Mouse (Mus musculus): ENCODE measurements around the gene Adgrl3. TPM values are rescaled to one million over a fixed set of nuclear protein-coding genes. Genes with fewer than 3 reads are reported as not detected.

Gene Adgrl3
- total RNA-seq, 2 experiments from 2014 or later: not detected

- no peak for ATAC-seq (replicated peaks; ENCODE audit: poor library complexity, severe bottlenecking)
Observed at GRCm38 (mm10) chr5:81218500-81219057, 198.6 kb downstream of the Adgrl3 start.

- ATAC-seq (replicated peaks; ENCODE audit: poor library complexity, severe bottlenecking): no peak
Observed at GRCm38 (mm10) chr5:81224465-81224864, 204.5 kb downstream of the Adgrl3 start.

DNA sequence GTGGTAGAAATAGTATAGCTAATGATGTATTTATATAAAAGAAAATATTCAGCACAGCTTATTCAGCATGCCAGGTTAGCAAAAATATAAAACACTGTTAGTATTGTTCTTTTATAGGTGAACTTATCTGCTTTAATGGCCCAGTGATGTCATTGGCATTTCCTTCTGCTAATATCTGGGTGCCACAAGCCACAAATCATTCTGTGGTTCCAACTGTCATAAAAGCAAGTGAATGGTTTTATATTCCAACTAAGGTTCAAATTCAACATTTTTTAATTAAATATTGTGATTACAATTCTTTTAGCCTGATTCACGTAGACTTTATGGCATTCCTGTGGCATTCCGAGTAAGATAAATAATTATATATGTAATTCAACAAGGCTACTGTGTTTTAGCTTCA lies 205.5 kb downstream of the Adgrl3 start:
- no peak for ATAC-seq (replicated peaks; ENCODE audit: poor library complexity, severe bottlenecking)

- ATAC-seq (replicated peaks; ENCODE audit: poor library complexity, severe bottlenecking): no peak
Observed at GRCm38 (mm10) chr5:81227256-81227655, 207.3 kb downstream of the Adgrl3 start.

- ATAC-seq (replicated peaks; ENCODE audit: poor library complexity, severe bottlenecking): no peak
Observed at GRCm38 (mm10) chr5:81248724-81249123, 228.8 kb downstream of the Adgrl3 start.

DNA sequence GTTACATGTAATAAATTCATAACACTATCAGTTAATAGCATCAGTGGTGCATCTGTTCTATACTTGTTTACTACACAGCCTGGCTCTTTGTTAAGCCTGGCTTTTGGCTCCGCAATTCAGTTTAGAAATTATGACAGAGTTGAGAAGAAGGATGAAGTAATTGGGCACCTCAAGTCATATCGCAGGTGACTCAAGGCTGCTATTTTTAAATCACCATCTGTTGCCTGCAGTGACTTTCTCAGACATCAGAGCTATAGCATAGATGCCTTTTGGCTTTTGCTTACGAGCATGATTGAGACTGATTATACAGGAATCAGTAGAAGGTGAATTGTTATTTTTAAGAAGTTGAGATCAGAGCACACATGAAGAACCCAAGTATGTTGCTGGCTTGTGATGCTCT lies 236.2 kb downstream of the Adgrl3 start:
- ATAC-seq (replicated peaks; ENCODE audit: poor library complexity, severe bottlenecking): no peak

- ATAC-seq (replicated peaks; ENCODE audit: poor library complexity, severe bottlenecking): no peak
Observed at GRCm38 (mm10) chr5:81269689-81270088, 249.8 kb downstream of the Adgrl3 start.

DNA sequence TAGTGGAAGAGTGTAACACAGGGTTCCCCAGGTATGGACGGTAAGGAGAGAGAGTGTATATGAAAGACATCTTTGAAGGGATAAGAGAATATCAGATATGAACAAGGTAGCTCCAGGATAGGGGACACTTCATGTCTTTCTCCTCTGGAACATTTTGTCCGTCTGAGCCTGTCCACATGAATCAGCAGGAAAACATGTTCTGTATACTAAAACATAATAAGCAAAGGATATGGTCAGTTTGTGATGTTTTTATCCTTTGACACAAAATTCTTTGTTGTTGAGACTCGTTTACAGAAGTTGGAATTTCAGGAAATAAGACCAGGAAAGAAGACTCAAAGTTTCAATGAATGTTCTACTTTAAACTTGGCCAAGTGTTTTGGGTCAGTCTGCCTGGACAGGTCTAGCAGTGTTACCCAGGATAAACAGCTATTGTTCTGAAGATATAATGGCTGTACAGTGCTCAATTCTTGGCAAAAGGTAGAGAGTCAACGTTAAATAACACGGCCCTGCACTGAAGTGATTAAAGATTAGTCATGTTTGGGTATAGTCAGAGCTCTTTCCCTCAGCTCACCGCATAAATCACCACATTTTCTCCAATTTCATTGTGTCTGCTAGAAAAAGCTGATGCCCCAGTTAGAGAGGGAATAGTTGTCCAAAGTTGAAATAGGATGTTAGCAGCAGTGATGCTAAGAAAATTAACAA lies 255.6 kb downstream of the Adgrl3 start:
- no peak for ATAC-seq (replicated peaks; ENCODE audit: poor library complexity, severe bottlenecking)

GRCm38 (mm10) chr5:81279246-81279645 lies 259.3 kb downstream of the Adgrl3 start:
- ATAC-seq (replicated peaks; ENCODE audit: poor library complexity, severe bottlenecking): no peak

DNA sequence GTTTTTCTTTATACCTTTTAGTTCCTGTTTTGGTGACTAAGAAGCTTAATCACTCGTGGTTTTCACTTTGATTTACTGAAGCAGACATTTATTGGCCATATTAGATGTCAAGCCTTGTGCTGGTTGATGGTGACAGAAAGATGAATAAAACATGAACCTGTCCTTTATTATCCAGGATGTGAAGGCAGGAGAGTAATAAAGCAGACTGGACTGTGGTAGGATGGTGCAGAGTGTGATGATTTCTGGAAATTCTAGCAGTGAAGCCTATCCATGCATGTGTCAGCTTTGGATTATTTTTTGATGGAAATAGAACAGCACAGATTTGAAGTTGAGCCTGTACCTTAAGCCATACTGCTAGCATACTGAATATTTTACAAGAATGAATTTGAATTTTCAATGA lies 265.7 kb downstream of the Adgrl3 start:
- no peak for ATAC-seq (replicated peaks; ENCODE audit: poor library complexity, severe bottlenecking)

DNA sequence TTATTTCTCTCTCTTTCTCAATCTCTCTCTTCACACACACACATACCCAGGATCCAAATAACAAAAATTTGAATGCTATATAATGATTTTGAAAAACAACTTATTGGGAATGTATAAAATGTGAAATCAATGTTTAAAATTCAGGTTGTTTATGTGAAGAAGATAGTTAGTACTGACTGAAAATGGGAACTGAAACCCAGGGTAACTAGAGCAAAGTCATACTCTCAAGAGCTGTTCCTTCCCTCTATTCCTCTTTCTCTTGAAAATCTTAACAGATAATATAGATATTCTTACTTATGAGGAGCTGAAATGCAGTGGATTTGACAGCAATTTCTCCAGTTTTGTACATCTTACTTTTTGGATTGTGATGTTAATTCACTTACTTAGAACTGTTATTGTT lies 281.9 kb downstream of the Adgrl3 start:
- ATAC-seq (replicated peaks; ENCODE audit: poor library complexity, severe bottlenecking): no peak

GRCm38 (mm10) chr5:81317406-81318112 lies 297.6 kb downstream of the Adgrl3 start:
- no peak for ATAC-seq (replicated peaks; ENCODE audit: poor library complexity, severe bottlenecking)

DNA sequence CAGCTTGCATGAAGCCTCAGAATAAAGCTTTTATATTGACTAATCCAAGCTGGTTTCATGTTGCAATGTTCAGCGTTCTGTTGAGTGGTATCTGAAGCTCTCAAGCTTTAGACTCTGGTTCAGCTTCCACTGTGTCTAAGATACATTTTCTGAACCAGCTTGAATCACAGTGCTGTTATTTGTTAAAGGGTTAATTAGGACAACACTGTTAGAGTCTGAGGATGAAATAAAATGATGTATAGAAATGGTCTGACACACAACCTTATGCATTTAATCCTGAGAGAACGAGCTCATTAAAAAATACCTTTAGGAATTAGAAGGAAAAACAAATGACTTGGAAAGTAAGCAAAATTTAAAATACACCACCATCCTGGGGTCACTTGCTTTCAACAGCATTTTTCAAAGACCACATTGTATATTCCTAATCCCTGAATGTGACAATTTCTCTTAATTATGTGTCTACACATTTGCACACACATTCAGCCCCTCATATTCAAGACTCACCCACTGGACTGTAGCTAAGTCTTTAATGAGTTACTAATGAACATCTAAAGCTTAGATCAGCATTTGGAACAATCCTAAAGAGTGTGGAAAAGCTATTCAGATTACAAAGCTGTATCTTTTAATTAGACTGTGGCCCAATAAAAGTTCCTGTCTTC lies 301.5 kb downstream of the Adgrl3 start:
- ATAC-seq (replicated peaks; ENCODE audit: poor library complexity, severe bottlenecking): no peak

GRCm38 (mm10) chr5:81322064-81322463 lies 302.1 kb downstream of the Adgrl3 start:
- no peak for ATAC-seq (replicated peaks; ENCODE audit: poor library complexity, severe bottlenecking)

DNA sequence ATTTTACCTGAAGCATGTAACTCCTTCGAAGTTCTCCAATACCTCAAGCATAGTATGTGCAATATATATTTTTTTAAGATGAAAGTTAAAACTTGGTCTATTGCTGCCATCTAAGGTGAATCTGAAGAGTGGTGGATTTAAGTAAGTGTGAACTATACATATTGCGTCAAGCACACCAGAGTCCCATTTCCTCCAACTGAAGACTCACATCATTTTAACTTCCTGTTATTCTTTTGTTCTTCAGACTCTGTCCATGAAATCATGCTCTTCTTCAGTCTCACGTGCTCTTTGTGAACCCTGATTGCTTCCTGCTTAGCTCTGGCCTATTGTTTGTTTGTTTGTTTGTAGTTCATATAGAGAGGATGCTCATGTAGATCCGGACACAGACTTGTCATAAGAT lies 307.0 kb downstream of the Adgrl3 start:
- no peak for ATAC-seq (replicated peaks; ENCODE audit: poor library complexity, severe bottlenecking)

DNA sequence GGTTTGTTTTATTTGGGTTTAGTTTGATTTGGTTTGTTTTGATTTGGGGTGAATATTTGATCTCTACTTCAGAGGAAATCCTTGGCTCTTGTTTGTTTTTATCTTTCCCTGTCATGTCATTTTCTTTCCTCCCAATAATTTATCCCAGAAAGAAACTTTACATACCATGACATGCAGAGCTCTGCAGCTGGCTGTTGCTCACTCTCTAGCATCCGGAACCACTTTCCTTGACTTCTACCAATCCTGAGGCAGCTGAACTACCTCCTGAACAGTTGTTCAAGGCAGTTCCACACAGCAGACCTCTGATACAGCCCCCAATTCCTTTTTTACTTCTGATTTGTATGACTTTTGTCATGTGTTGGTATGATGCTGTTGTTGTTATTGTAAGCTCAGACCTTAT lies 307.5 kb downstream of the Adgrl3 start:
- no peak for ATAC-seq (replicated peaks; ENCODE audit: poor library complexity, severe bottlenecking)

GRCm38 (mm10) chr5:81329571-81329971 lies 309.6 kb downstream of the Adgrl3 start:
- ATAC-seq (replicated peaks; ENCODE audit: poor library complexity, severe bottlenecking): no peak

DNA sequence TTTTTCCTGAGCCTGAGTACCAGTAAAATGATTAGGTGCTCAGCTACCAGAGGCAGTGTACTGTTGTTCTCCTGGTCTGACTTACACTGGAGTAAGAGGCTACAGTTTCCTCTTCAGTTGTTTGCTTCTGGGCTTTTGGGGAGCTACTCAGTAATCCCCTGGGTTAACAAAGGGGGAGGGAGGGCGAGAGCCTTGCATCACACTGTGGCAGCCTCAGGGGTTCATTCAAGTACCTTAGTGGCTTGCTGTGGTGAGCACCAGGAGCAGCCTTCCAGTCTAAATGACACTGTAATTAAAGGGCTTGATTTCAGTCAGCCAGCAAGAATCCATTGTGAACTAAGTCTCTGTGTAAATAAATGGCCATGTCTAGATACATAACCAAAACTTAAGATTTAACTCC lies 324.4 kb downstream of the Adgrl3 start:
- ATAC-seq (replicated peaks; ENCODE audit: poor library complexity, severe bottlenecking): no peak

DNA sequence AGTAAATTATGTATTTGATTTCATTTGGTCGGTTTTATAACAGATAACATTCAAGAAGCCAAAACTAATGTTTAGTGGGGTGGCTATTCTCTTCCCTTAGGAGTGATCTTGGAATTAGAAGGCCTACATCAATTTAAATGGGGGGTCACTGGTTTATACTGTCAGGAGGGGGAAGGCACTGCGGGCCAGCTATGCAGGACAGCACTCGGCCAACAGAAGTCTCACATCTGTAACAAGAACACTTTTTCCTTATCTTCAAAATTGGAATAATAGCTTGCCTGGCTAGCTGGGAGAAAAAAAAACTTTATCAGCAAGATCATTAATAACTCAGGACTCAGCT lies 325.1 kb downstream of the Adgrl3 start:
- ATAC-seq (replicated peaks; ENCODE audit: poor library complexity, severe bottlenecking): no peak

- ATAC-seq (replicated peaks; ENCODE audit: poor library complexity, severe bottlenecking): no peak
Observed at GRCm38 (mm10) chr5:81345436-81346131, 325.6 kb downstream of the Adgrl3 start.

DNA sequence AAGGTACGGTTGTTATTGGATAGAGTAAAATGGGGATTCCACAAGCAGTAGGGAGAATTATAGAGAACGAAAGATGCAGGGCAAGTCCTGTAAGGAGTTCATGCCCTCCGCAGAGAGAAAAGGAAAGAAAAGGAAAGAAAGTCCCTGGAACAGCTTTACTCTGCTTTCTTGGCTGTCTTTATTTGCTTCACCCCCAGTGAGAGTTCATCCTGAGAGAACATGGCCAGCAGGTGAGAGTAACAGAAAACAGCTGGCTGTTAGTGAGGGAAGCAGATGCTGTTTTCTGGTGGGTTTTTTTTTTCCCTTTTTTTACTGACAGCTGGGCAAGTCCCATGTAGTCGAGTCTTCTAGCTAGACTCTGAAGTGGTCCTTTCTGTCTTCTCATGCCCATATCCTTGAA lies 327.6 kb downstream of the Adgrl3 start:
- no peak for ATAC-seq (replicated peaks; ENCODE audit: poor library complexity, severe bottlenecking)
